ENCODE assay signal across 20 mouse cellular contexts in the genomic region with DNA sequence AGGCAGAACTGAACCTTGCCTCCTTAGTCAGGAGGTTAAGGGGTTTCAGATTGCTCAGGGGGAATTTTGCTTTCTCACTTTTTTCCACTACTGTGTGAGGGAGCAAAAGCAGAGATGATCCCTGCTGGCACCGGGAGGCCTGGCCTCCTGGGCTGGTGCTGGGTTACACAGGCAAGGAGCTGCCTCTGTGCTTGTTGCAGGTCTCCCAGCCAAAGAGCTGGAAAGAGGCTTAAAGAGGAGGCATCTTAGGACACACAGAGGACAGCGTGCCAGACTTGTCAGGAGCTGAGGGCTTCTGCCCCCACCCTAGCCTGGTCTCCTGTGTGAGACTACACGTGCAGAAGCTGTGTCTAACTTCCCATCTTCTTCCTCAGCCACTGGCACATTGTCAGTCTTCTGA. TPM values are rescaled to one million over a fixed set of nuclear protein-coding genes. Genes with fewer than 3 reads are reported as not detected.
DNase-seq lines count a peak whose midpoint lies in the region; ATAC-seq and TF ChIP-seq lines count a peak whose summit lies in the region.
"Had no signal": no experiment of that assay in that cellular context is flagged by ENCODE, and none has a peak within 500 bp of the region (broad histone marks: within the 10 kb centered on the region; RNA-seq: fewer than 3 reads in every experiment).

No protein-coding gene starts in this region.

- TF ChIP-seq POLR2A in brain, embryonic 14.5 days (IDR thresholded peaks at IDR 0.05; ENCODE audit: borderline replicate concordance, extremely low read depth, insufficient read depth, insufficient read length, poor library complexity, severe bottlenecking) = no peak

- TF ChIP-seq CTCF in forebrain, postnatal 0 days (IDR thresholded peaks at IDR 0.05; ENCODE audit: low read depth) = no peak
- no peak for TF ChIP-seq CTCF in heart, postnatal 0 days (IDR thresholded peaks at IDR 0.05; ENCODE audit: low read depth)
- no peak for TF ChIP-seq CTCF in brain, embryonic 14.5 days (IDR thresholded peaks at IDR 0.05; ENCODE audit: borderline replicate concordance, extremely low read depth, insufficient read depth, insufficient read length)

- peak; percentile 27; the same call in 1 of the 2 replicates for ATAC-seq in forebrain, postnatal 0 days
- no peak for ATAC-seq in forebrain, embryonic 13.5 days
- ATAC-seq in heart, postnatal 0 days (ENCODE audit: insufficient read depth, low read depth) = 0 out of 2 replicates have a peak, but pooled peaks have one; percentile 13
- ATAC-seq in granulocyte monocyte progenitor cell, adult 5-6 weeks (replicated peaks; ENCODE audit: poor library complexity, severe bottlenecking) = no peak
- ATAC-seq: midbrain, embryonic 16.5 days had no signal

- no peak for TF ChIP-seq EP300 in heart, postnatal 0 days (IDR thresholded peaks at IDR 0.05; ENCODE audit: low read depth)

- DNase-seq in forebrain, postnatal 0 days = no peak
- no peak for DNase-seq in heart, postnatal 0 days (ENCODE audit: low spot score)
- no peak for DNase-seq in heart, adult 8-10 months (ENCODE audit: low spot score)
- peak; percentile 55 for DNase-seq in brain, embryonic 14.5 days (ENCODE audit: low read depth)
- peak; percentile 49 to 73 for DNase-seq in gastrocnemius, adult 8-10 months (ENCODE audit: low spot score in 2 of 2)
- no peak for DNase-seq in ovary, postnatal 36 days (ENCODE audit: low spot score)
- DNase-seq: adrenal gland, postnatal 10 days; B cell, adult 2 months; cerebellum, adult 18-20 months; kidney, postnatal 14 days; layer of hippocampus, adult 9-11 months; lung, postnatal 14 days had no signal

- no peaks in the 10 kb centered on the region for H3K27me3 ChIP-seq in forebrain, postnatal 0 days (ENCODE audit: insufficient read depth, low read length)
- H3K27me3 ChIP-seq in forebrain, embryonic 13.5 days = no peaks in the 10 kb centered on the region
- H3K27me3 ChIP-seq in heart, postnatal 0 days (ENCODE audit: control insufficient read depth, insufficient read depth, low read length) = no peaks in the 10 kb centered on the region
- H3K27me3 ChIP-seq: embryonic facial prominence, embryonic 13.5 days; limb, embryonic 12.5 days; liver, embryonic 15.5 days had no signal

- H3K9me3 ChIP-seq in forebrain, postnatal 0 days (ENCODE audit: low read length) = no peaks in the 10 kb centered on the region
- no peaks in the 10 kb centered on the region for H3K9me3 ChIP-seq in forebrain, embryonic 13.5 days (replicated peaks)
- H3K9me3 ChIP-seq in heart, postnatal 0 days (replicated peaks; ENCODE audit: control insufficient read depth, low read length) = no peaks in the 10 kb centered on the region
- H3K9me3 ChIP-seq: embryonic facial prominence, embryonic 13.5 days; limb, embryonic 12.5 days; liver, embryonic 15.5 days; megakaryocyte, embryonic 14.5 days had no signal

- H3K4me3 ChIP-seq in forebrain, postnatal 0 days (ENCODE audit: low read depth, low read length) = no peak overlapping the region
- no peak overlapping the region for H3K4me3 ChIP-seq in forebrain, embryonic 13.5 days
- no peak overlapping the region for H3K4me3 ChIP-seq in heart, postnatal 0 days (ENCODE audit: low read depth, low read length)
- H3K4me3 ChIP-seq: embryonic facial prominence, embryonic 13.5 days; limb, embryonic 12.5 days; liver, embryonic 15.5 days; megakaryocyte, embryonic 14.5 days had no signal

- H3K9ac ChIP-seq in forebrain, postnatal 0 days = no peak overlapping the region
- no peak overlapping the region for H3K9ac ChIP-seq in forebrain, embryonic 13.5 days
- no peak overlapping the region for H3K9ac ChIP-seq in heart, postnatal 0 days (replicated peaks; ENCODE audit: low read depth, low read length)
- H3K9ac ChIP-seq: embryonic facial prominence, embryonic 13.5 days; limb, embryonic 12.5 days; liver, embryonic 15.5 days had no signal

- no peak overlapping the region for H3K27ac ChIP-seq in forebrain, postnatal 0 days (ENCODE audit: low read depth, low read length)
- H3K27ac ChIP-seq in forebrain, embryonic 13.5 days = no peak overlapping the region
- peak overlapping the region; percentile 36; the same call in 1 of the 2 replicates for H3K27ac ChIP-seq in heart, postnatal 0 days (ENCODE audit: low read depth)
- H3K27ac ChIP-seq: embryonic facial prominence, embryonic 13.5 days; limb, embryonic 12.5 days; liver, embryonic 15.5 days; stomach, postnatal 0 days had no signal

- no peak overlapping the region for H3K4me2 ChIP-seq in forebrain, postnatal 0 days (ENCODE audit: low read depth)
- no peak overlapping the region for H3K4me2 ChIP-seq in forebrain, embryonic 13.5 days
- no peak overlapping the region for H3K4me2 ChIP-seq in heart, postnatal 0 days (ENCODE audit: low read depth, low read length)
- H3K4me2 ChIP-seq: embryonic facial prominence, embryonic 13.5 days; limb, embryonic 12.5 days; liver, embryonic 15.5 days had no signal

- H3K36me3 ChIP-seq in forebrain, postnatal 0 days (ENCODE audit: insufficient read depth) = no peaks in the 10 kb centered on the region
- H3K36me3 ChIP-seq in forebrain, embryonic 13.5 days (ENCODE audit: poor library complexity, severe bottlenecking) = no peaks in the 10 kb centered on the region
- 0 out of 2 replicates have a peak, but pooled peaks cover 5% of the 10 kb centered on the region for H3K36me3 ChIP-seq in heart, postnatal 0 days (replicated peaks; ENCODE audit: control insufficient read depth, insufficient read depth, low read length)
- H3K36me3 ChIP-seq: liver, embryonic 15.5 days had no signal

- H3K4me1 ChIP-seq in forebrain, postnatal 0 days (ENCODE audit: insufficient read depth) = 0 out of 2 replicates have a peak, but pooled peaks cover 3% of the 10 kb centered on the region
- peaks cover 23% of the 10 kb centered on the region for H3K4me1 ChIP-seq in forebrain, embryonic 13.5 days
- H3K4me1 ChIP-seq in heart, postnatal 0 days (ENCODE audit: control insufficient read depth, insufficient read depth) = peaks cover 60% of the 10 kb centered on the region
- H3K4me1 ChIP-seq: liver, embryonic 15.5 days had no signal

- WGBS in forebrain, postnatal 0 days = 46% methylated on average over 3 of the region's 3 CpGs
- WGBS in forebrain, embryonic 13.5 days = 60% methylated on average over 3 of the region's 3 CpGs
- WGBS in heart, postnatal 0 days = 36% methylated on average over 3 of the region's 3 CpGs

RNA-seq across cellular contexts. Expression of a gene that starts 15.3 kb away (rescaled TPM):
- 33.5 and 62.9 TPM in 2 replicates for total RNA-seq in forebrain, postnatal 0 days (2014; rRNA removed)
- polyA plus RNA-seq in forebrain, postnatal 0 days (2015; fragmentation: Nextera tagmentation; extraction: Ambion mirVana) = 17.2 and 33.6 TPM in 2 replicates
- polyA plus RNA-seq in forebrain, embryonic 13.5 days (2015; fragmentation: Nextera tagmentation; extraction: Ambion mirVana) = 13.3 and 13.6 TPM in 2 replicates
- 164 and 257 TPM in 2 replicates for total RNA-seq in heart, postnatal 0 days (2014; rRNA removed; ENCODE audit: low replicate concordance)
- 57.0 and 66.0 TPM in 2 replicates for polyA plus RNA-seq in heart, postnatal 0 days (2015; fragmentation: Nextera tagmentation; extraction: Ambion mirVana)
- total RNA-seq in heart, adult 8-10 months (2022) = 100 to 1,000 TPM; 157 to 180 (median 176) TPM
- 13.4 and 22.8 TPM in 2 replicates for polyA plus RNA-seq in brain, embryonic 14.5 days (2012; rRNA removed)
- 10 to 100 TPM; 47.0 to 80.7 (median 56.9) TPM for total RNA-seq in gastrocnemius, adult 8-10 months (2022)
- not detected in 2 replicates for total RNA-seq in granulocyte monocyte progenitor cell, adult 5-6 weeks (2014; fragmentation: Nextera tagmentation)
- total RNA-seq in granulocyte monocyte progenitor cell, adult 5-6 weeks (2017) = 0.62 and 1.2 TPM in 2 replicates

Comparison
In these comparisons a context has a peak if more than half of its experiments do, and no peak if none do; other contexts are left out.
1. ATAC-seq: peak in forebrain, postnatal 0 days (single experiment) and heart, postnatal 0 days (single experiment); none in forebrain, embryonic 13.5 days (single experiment) and granulocyte monocyte progenitor cell, adult 5-6 weeks (single experiment).
2. DNase-seq: peak in brain, embryonic 14.5 days (single experiment) and gastrocnemius, adult 8-10 months (2 of 2); none in forebrain, postnatal 0 days (single experiment), heart, postnatal 0 days (single experiment), heart, adult 8-10 months (single experiment) and ovary, postnatal 36 days (single experiment).
3. RNA of a gene that starts 15.3 kb away (total RNA-seq): 157 to 180 TPM in heart, adult 8-10 months, 164 to 257 TPM in heart, postnatal 0 days, 33.5 to 62.9 TPM in forebrain, postnatal 0 days and 47.0 to 80.7 TPM in gastrocnemius, adult 8-10 months; 0.62 to 1.2 TPM in granulocyte monocyte progenitor cell, adult 5-6 weeks; every median in the first group is over 10 times any median in the second.